Mouse (Mus musculus): Measurements from ENCODE around the gene Caly.

GRCm38 (mm10) chr7:140127911-140128310 lies 45.6 kb upstream of the Caly start:
- no peak for TF ChIP-seq CTCF (IDR thresholded peaks at IDR 0.05; ENCODE audit: borderline replicate concordance, control insufficient read depth, extremely low read depth, insufficient read depth, low read length, poor library complexity)
- TF ChIP-seq POLR2A (IDR thresholded peaks at IDR 0.05; ENCODE audit: control insufficient read depth, extremely low read depth, insufficient read depth, low read length, poor library complexity): no peak

Data from thymus, adult 2 months (tissue).